ENCODE assay signal across 11 mouse cellular contexts in the genomic region with DNA sequence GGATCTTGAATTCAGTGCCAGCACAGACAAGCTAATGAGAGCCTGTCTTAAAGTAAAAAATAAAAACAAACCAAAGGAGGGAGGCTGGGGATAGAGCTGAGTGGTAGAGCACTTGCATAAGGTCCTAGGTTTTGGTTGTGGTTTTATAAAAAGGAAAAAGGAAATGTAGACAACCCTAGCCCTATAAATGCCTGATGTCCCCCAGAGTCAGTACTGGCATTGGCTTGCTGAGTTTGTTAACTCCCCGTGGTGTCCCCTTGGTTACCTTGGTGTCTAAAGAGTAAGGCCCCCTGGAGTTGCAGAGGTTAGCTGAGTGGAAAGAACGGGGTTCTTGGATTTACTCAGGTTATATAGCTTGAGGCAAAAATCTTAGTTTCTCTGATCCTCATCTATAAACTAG.
"Had no signal": no experiment of that assay in that cellular context is flagged by ENCODE, and none has a peak within 500 bp of the region (broad histone marks: within the 10 kb centered on the region; RNA-seq: fewer than 3 reads in every experiment).

No protein-coding gene starts in this region.

- DNase-seq: kidney, adult 18-20 months; kidney, postnatal 36 days; liver; liver, embryonic 13.5 days; liver, postnatal 0 days; lung, postnatal 14 days; right cerebral cortex, postnatal 14 days; thymus, postnatal 36 days had no signal

- ATAC-seq: midbrain, embryonic 13.5 days had no signal

- H3K9me3 ChIP-seq: liver, embryonic 13.5 days; lung, embryonic 15.5 days; midbrain, embryonic 13.5 days had no signal

- H3K36me3 ChIP-seq: liver, embryonic 13.5 days; lung, embryonic 15.5 days; midbrain, embryonic 13.5 days had no signal

- H3K27me3 ChIP-seq: liver, embryonic 13.5 days; lung, embryonic 15.5 days; midbrain, embryonic 13.5 days had no signal

- H3K4me1 ChIP-seq: lung, embryonic 15.5 days had no signal

- H3K4me3 ChIP-seq: liver, embryonic 13.5 days; lung, embryonic 15.5 days; midbrain, embryonic 13.5 days had no signal

- H3K27ac ChIP-seq: liver, embryonic 13.5 days; lung, embryonic 15.5 days; macrophage; midbrain, embryonic 13.5 days had no signal

- H3K4me2 ChIP-seq: liver, embryonic 13.5 days; lung, embryonic 15.5 days; midbrain, embryonic 13.5 days had no signal

- H3K9ac ChIP-seq: liver, embryonic 13.5 days; liver, postnatal 0 days; lung, embryonic 15.5 days; midbrain, embryonic 13.5 days had no signal
